Mouse (Mus musculus): ENCODE measurements around the gene Ppard.
"Not testable (repeated sequence)": the region's sequence is repeated elsewhere in the genome, so short reads cannot be mapped to it uniquely, and the experiment has no call there.

Gene Ppard

GRCm38 (mm10) chr17:28316476-28316875 is 84.0 kb downstream of the Ppard start:
- DNase-seq (ENCODE audit: low spot score), result no peak

GRCm38 (mm10) chr17:28317091-28317490 is 84.6 kb downstream of the Ppard start:
- no peak for DNase-seq (ENCODE audit: low spot score)

- no peak for DNase-seq (ENCODE audit: low spot score)
Measured at GRCm38 (mm10) chr17:28317725-28318124, 85.2 kb downstream of the Ppard start.

- no peak for DNase-seq (ENCODE audit: low spot score)
Measured at GRCm38 (mm10) chr17:28321700-28322099, 89.2 kb downstream of the Ppard start.

GRCm38 (mm10) chr17:28323786-28324185 is 91.3 kb downstream of the Ppard start:
- DNase-seq (ENCODE audit: low spot score), result no peak

GRCm38 (mm10) chr17:28324416-28324815 is 91.9 kb downstream of the Ppard start:
- not testable (repeated sequence) for DNase-seq (ENCODE audit: low spot score)

GRCm38 (mm10) chr17:28325751-28326150 is 93.3 kb downstream of the Ppard start:
- DNase-seq (ENCODE audit: low spot score), result no peak

GRCm38 (mm10) chr17:28326951-28327350 is 94.5 kb downstream of the Ppard start:
- DNase-seq (ENCODE audit: low spot score), result no peak

- DNase-seq (ENCODE audit: low spot score), result no peak
Measured at GRCm38 (mm10) chr17:28327673-28328325, 95.3 kb downstream of the Ppard start.

- peak; percentile 96 for DNase-seq (ENCODE audit: low spot score)
Measured at GRCm38 (mm10) chr17:28328366-28328928, 95.9 kb downstream of the Ppard start, which contains the start of gene Rpl10a. TSS of gene Rpl10a (plus strand) at chr17:28328471.

- DNase-seq (ENCODE audit: low spot score), result peak; percentile 23
Measured at GRCm38 (mm10) chr17:28328946-28329345, 96.4 kb downstream of the Ppard start.

- peak; percentile 17 for DNase-seq (ENCODE audit: low spot score)
Measured at GRCm38 (mm10) chr17:28329503-28330231, 97.2 kb downstream of the Ppard start.

GRCm38 (mm10) chr17:28330232-28330546 is 97.7 kb downstream of the Ppard start:
- DNase-seq (ENCODE audit: low spot score), result no peak

GRCm38 (mm10) chr17:28330590-28330989 is 98.1 kb downstream of the Ppard start:
- DNase-seq (ENCODE audit: low spot score), result not testable (repeated sequence)

GRCm38 (mm10) chr17:28331241-28332112 is 99.0 kb downstream of the Ppard start:
- DNase-seq (ENCODE audit: low spot score), result peak; percentile 45

- peak; percentile 26 for DNase-seq (ENCODE audit: low spot score)
Measured at GRCm38 (mm10) chr17:28332113-28332914, 99.8 kb downstream of the Ppard start.

GRCm38 (mm10) chr17:28332915-28333546 is 100.5 kb downstream of the Ppard start:
- DNase-seq (ENCODE audit: low spot score), result peak; percentile 28

- no peak for DNase-seq (ENCODE audit: low spot score)
Measured at GRCm38 (mm10) chr17:28335267-28335666, 102.8 kb downstream of the Ppard start.

- DNase-seq (ENCODE audit: low spot score), result no peak
Measured at GRCm38 (mm10) chr17:28337547-28337946, 105.0 kb downstream of the Ppard start.

- DNase-seq (ENCODE audit: low spot score), result no peak
Measured at GRCm38 (mm10) chr17:28340578-28340977, 108.1 kb downstream of the Ppard start.

- no peak for DNase-seq (ENCODE audit: low spot score)
Measured at GRCm38 (mm10) chr17:28341091-28341490, 108.6 kb downstream of the Ppard start.
